Mouse (Mus musculus): ENCODE data around the gene Olfr19. TPM values are rescaled to one million over a fixed set of nuclear protein-coding genes. Genes with fewer than 3 reads are reported as not detected.
A peak's percentile ranks its signal among the peaks of the same experiment; 100 is the strongest.
"Not testable (repeated sequence)": the region's sequence is repeated elsewhere in the genome, so short reads cannot be mapped to it uniquely, and the experiment has no call there.

The Olfr19 gene
- not detected in 2 replicates for total RNA-seq (2015)
- total RNA-seq (2017), result not detected in 2 replicates

GRCm38 (mm10) chr16:16676305-16676704 is at the start of gene Olfr19:
Gene Olfr19, minus strand, starts transcription at chr16:16676405.
- no peak for ATAC-seq (ENCODE audit: poor library complexity, severe bottlenecking)

- no peak for ATAC-seq (ENCODE audit: poor library complexity, severe bottlenecking)
Measured at GRCm38 (mm10) chr16:16684975-16685374, 8.8 kb upstream of the Olfr19 start.

- ATAC-seq (ENCODE audit: poor library complexity, severe bottlenecking), result no peak
Measured at GRCm38 (mm10) chr16:16684053-16684452, 7.8 kb upstream of the Olfr19 start.

GRCm38 (mm10) chr16:16664994-16665393 is 11.2 kb downstream of the Olfr19 start:
- ATAC-seq (ENCODE audit: poor library complexity, severe bottlenecking), result no peak

GRCm38 (mm10) chr16:16664516-16664915 is 11.7 kb downstream of the Olfr19 start:
- ATAC-seq (ENCODE audit: poor library complexity, severe bottlenecking), result not testable (repeated sequence)

GRCm38 (mm10) chr16:16645148-16645547 is 31.1 kb downstream of the Olfr19 start:
- ATAC-seq (ENCODE audit: poor library complexity, severe bottlenecking), result no peak

GRCm38 (mm10) chr16:16633730-16634129 is 42.5 kb downstream of the Olfr19 start:
- ATAC-seq (ENCODE audit: poor library complexity, severe bottlenecking), result peak; percentile 60

Other genes starting within 250 kb of the Olfr19 start
- gene Fgd4, start 75.9 kb downstream of the Olfr19 start, total RNA-seq (2015), result 76.9 and 78.5 TPM in 2 replicates
- 125 and 137 TPM in 2 replicates for gene Fgd4, start 75.9 kb downstream of the Olfr19 start, total RNA-seq (2017)
- not detected in 2 replicates for gene Spag6l, start 153.1 kb upstream of the Olfr19 start, total RNA-seq (2015)
- gene Spag6l, start 153.1 kb upstream of the Olfr19 start, total RNA-seq (2017), result not detected in 2 replicates
- 1.3 TPM in 1 of 2 replicates, not detected in the other for gene Igll1, start 187.6 kb upstream of the Olfr19 start, total RNA-seq (2015)
- gene Igll1, start 187.6 kb upstream of the Olfr19 start, total RNA-seq (2017), result 0.45 and 0.51 TPM in 2 replicates
- 24.8 and 31.2 TPM in 2 replicates for gene Top3b, start 194.3 kb upstream of the Olfr19 start, total RNA-seq (2015)
- 31.6 and 41.8 TPM in 2 replicates for gene Top3b, start 194.3 kb upstream of the Olfr19 start, total RNA-seq (2017)
- gene Vpreb1, start 194.4 kb upstream of the Olfr19 start, total RNA-seq (2015), result not detected in 2 replicates
- 1.6 TPM in 1 of 2 replicates, not detected in the other for gene Vpreb1, start 194.4 kb upstream of the Olfr19 start, total RNA-seq (2017)
- 1.6 and 2.6 TPM in 2 replicates for gene Ppm1f, start 220.1 kb upstream of the Olfr19 start, total RNA-seq (2015)
- gene Ppm1f, start 220.1 kb upstream of the Olfr19 start, total RNA-seq (2017), result 6.5 and 7.9 TPM in 2 replicates

Data from megakaryocyte, adult 5-6 weeks (primary cell).